Mouse (Mus musculus): ENCODE measurements at regions not wholly inside any gene's neighbourhood (a gene's known extent, or its start where the extent isn't known, plus 50 kb on each side); places are given as distances from the start of the nearest gene placed in this dataset.
"Not testable (repeated sequence)": the region's sequence is repeated elsewhere in the genome, so short reads cannot be mapped to it uniquely, and the experiment has no call there.

DNA sequence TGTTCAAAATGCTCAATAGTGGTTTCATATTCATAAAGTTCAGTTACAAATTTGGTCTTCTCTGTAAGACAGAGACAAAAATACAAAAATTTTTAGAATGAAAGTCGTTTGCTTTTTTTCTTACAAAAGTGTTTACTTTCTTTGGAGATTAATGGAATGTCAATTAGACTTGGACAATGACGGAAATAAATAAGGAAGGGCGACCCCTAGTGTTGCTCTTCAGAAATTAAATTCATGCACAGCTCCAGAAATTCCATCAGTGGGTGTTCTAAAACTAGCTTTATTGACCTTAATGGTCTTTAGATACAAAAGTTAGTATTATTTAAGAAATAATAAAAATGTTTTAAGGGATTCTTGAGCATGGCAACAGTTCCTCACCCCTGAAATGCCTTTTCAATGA is 141.8 kb upstream of the Lama2 start:
- DNase-seq (ENCODE audit: low spot score) = peak; percentile 8

DNA sequence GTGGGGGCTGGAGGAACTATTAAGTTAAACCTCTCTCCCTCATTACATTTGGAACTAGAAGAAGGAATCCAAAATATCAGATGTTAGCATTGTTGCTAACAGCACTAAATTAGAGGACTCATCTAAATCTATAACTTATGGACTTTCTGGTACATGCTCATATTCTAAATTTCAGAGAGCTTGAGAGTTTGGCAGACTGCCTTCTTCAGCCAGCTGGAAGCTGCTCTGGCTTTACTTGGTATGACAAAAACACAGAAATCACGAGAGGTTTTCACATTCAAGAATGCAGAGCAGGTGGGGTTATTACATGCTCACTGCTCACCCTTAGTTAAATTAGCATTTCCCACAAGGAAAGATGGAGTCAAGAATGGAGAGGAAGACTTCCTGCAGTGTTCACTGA is 182.8 kb upstream of the Lama2 start:
- peak; percentile 21 for DNase-seq (ENCODE audit: low spot score)

DNA sequence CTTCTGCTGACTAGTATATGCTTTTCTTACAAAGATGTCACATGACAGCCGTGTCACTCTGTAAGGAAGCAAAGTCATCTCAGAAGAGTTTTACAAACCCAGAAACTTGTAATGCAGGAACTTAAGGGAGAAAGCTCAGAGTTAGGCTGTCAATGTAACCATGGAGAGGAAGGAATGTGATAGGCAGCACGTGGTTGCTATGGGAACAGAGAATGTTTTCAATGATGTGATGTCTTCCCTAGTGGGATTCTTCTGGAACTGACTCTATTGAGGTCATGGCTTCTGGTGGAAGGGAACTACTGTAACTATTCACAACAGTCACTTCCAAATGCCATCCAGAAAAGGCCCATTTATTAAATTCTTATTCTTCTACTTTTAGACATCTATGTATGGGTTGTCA is 190.0 kb upstream of the Lama2 start:
- DNase-seq (ENCODE audit: low spot score) = no peak

DNA sequence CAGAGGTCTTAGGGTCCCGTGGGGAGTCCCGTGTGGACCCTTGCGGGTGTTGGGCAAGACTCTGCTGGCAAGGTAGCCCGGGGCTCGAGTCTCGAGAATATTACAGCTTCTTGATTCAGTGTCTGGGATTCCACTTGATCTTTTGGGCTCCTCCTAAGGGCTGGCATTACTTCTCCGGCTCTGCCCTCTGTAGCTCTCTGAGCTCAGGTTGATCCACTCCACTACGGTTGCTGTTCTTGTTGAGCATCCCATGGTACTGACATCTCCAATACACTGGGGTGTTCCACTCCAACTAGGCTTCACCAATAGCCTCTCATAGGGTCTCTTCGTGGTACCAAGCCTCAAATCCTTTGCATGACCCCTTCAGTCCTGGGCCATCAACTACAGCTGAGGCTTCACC is 206.1 kb upstream of the Lama2 start:
- DNase-seq (ENCODE audit: low spot score) = not testable (repeated sequence)

DNA sequence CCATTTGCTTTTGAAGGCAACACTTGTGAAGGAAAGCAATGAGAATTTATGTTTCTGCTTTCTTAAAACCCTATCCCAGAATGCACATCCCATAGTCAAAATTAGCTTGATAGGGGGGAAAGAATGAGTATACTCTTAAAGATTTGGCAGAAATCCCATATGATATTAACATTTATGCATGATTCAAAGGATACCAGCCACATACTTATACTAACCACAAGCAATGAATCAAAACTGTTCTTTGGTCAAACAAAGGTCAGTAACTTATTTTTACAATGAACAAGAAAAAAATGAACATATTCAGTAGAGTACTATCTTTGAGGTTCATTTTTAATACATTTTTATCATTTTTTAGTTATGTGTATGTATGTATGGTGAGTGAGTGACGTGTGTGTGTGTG is 208.8 kb upstream of the Lama2 start:
- DNase-seq (ENCODE audit: low spot score) = no peak

DNA sequence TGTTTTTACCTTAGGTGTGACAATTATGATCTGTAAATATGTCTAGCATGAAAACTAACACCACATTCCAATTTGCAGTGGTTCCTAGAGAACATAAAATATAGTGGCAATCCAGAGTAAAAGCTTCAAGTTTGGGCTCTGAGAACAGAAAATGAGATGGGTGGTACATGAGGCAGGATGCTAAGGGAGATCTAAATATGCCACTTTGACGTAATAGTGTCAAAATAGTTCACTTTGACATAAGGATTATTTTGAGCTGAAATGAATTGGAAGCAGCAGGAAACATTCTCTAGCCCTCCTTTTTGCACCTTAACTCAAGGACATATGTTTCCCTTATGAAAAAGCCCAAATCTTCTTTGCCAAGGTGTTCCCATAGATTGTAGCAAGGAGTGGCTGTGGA is 219.1 kb upstream of the Lama2 start:
- no peak for DNase-seq (ENCODE audit: low spot score)

DNA sequence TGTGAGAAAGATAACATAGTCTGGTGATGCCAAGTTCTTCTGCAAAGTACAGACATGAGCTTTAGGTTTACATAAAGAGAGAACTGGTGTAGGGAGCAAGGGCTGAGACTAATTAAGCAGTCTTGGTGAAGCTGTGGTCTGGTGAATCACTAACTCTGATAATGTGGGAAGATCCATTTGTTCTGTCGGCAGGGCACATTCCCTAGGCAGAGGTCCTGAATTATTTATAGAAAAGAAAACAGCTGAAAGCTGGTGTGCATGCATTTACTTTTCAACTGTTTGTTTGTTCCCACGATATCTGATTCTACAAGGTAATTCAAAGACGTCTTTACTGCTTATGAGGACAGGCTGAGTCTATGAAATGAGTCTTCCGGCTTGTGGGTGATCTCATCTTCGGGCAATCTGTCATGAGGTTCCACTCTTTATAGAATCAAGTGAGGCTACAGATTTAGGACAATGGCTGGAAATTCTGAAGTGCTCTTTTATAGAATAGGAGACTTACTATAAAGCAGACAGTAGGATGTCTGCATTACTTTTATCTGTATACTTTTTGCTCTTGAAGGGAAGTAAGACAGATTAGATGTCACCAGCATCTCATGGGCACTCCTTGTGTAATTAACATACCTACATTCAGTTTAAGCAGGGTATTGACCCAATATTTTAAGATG is 221.6 kb upstream of the Lama2 start:
- DNase-seq (ENCODE audit: low spot score) = no peak

DNA sequence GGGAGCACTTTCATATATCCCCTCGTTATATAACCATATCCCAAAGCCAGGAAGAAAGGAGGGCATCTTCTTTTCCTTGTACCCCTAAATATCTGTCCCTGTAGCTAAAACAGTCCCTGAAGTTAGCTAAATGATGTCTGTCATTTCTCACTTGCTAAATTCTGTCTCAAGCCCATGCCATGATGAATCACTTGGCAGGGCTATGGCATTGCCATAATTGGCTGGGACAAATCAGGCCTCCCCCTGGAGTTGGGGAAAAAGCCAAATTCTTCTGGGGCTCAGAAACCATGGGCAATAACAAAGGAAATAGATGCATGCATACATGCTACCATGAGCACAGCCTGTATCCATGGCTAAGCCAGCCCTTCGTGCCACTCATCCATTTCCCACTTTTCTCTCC is 223.5 kb upstream of the Lama2 start:
- no peak for DNase-seq (ENCODE audit: low spot score)

DNA sequence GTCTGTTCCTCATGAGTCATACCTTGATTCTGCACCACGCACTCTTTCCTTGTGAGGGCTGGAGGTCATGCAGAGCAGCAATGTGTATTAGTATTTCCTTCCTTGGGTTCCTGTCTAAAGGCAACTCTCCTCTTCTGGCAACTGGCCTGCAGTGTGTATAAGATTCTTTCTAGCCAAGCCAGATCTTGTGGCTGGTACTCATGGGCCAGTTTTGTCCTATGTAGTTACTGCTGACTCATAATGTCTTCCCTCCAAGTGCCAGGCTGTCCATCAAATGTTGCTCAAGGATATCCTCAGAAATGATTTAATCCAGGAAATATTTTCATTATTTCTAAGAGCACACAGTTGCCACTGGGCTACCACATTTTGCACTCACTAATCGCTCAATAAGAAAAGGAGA is 211.0 kb upstream of the Ptprk start:
- DNase-seq (ENCODE audit: low spot score) = no peak

DNA sequence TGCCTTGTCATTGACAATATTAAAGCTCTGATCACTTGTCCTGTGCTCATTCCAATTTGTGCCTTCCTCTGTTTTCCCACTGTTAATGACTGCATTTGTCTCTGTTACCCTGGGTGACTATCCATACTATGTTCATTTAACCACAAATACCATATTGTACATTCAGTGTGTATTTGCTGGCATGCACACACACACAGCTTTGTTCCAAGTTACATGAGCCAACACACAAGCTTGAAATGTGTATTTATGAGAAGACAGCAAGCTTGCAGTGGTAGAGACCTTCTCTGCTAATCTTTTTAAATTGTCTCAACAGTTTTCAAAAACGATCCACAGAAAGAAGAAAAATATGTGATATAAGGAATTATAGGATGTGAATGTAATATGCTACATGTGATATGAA is 193.8 kb upstream of the Ptprk start:
- no peak for DNase-seq (ENCODE audit: low spot score)

DNA sequence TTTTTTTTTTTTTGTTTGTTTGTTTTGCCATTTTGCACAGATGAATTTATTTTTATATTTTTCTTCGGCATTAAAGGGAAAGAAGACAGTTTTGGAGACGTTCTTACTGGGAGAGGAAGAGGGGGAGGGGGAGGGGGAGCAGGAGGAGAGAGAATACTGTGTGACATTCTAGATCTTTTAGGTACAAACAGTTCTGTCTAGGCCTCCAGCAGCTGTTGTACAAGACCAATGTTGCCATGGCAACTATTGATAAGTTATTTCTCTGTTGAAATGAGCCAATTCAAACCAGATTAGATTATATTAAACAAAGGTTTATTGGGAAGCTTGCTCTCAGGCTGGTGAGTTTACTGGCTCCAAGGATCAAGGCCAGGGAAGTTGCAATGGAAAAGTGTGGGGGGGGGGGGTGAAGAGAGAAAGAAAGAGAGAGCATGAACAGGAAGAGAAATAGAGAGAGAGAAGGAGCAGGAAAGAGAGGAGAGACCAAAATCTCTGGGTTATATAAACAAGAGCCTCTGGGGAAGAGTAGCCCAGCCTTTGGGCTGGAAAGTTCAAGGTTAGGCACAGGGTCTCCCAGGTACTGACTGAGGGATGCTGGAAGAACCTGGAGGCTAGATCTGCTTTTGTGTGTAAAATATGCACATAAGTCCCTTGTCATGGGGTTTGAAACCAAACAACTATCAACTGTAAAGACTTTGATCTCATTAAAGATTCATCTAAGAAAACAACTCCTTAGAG is 182.7 kb upstream of the Ptprk start:
- peak; percentile 20 for DNase-seq (ENCODE audit: low spot score)

DNA sequence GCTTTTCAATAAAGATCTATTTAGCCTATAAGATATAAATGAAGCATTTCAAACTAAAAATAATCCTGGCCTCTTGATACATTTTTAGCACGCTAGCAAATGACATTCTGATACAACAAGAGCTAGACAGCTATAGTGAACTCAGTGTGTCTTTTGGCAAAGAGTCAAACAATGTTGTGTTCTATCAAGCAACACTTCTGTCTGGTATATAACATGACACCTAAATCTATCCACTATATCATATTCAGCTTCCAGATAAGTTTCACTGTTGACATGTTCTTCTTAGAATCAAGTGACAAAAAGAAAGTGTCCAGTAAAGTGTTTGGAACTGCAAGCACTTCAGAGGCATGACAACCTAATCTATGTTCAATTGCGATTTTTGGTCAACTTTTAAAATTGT is 158.2 kb upstream of the Ptprk start:
- no peak for DNase-seq (ENCODE audit: low spot score)

DNA sequence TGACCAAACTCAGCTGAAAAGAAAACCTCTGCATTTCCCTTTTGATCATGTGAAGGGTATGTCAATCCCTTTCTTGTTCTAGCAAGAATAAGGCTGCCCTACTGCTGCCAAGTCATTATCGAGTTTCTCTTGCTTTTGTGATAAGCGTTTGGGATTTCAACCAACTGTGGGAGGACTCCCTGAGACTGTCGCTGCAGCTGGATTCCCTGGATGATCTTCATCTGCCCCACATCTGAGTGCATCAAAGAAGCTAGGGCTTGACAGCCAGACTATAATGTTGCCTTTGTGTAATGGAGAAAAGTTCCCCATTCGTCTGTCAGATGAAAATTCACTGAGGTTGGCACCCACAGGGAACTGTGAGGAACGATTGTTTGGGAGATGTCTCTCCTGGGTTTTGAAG is 147.4 kb upstream of the Ptprk start:
- no peak for DNase-seq (ENCODE audit: low spot score)

DNA sequence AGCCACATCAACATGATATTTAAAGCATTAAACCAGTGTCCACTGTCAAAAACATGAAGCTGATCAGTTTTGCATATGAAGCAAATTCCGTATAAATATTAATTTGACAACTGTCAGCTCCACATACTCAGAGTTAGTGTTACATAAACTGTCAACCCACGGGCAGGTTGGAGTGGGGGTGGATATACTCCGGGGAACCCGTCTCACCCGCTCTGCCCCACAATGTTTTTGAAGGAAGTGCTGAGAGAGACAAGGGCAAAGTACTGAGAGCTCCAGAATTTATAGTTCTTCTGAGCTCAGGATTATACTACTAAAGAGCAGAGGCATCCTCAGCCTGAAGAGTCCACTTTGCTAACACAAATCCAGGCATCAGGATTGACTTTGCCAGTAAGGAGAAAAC is 132.5 kb upstream of the Ptprk start:
- DNase-seq (ENCODE audit: low spot score) = peak; percentile 5

DNA sequence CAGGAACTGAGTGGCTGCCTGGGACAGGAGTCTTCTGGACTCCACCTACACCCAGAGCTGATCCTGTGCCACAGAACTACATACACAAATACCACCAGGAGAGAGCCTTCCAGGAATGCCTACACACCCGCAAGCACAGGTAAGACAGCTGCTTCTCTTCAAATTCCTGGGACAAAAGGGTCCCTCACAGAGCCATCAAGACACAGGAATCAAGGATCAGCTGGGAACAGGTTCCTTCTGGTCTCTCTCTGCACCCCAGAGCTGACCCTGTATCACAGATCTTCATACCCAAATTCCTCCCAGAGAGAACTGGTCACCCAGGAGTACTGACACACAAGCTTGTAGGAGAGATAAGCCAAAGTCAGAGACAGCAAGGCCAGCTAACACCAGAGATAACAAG is 125.5 kb upstream of the Ptprk start:
- no peak for DNase-seq (ENCODE audit: low spot score)

DNA sequence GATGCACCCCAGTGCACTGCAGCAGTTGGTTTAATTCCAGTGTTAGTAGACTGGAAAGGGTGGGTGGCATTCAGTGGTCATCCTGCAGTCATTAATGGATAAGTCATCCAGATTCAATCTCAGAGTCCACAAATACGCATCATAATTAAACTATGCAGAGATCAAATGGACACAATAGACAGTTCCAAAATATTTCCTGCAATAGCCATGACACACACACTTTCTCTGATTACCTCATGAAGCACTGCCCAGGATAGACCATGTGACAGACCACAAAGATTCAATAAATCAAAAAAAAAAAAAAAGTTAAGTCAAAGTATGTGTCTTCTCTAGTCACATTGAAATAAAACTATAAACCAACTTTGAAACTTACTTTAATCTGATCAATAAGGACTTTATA is 106.4 kb upstream of the Ptprk start:
- no peak for DNase-seq (ENCODE audit: low spot score)

DNA sequence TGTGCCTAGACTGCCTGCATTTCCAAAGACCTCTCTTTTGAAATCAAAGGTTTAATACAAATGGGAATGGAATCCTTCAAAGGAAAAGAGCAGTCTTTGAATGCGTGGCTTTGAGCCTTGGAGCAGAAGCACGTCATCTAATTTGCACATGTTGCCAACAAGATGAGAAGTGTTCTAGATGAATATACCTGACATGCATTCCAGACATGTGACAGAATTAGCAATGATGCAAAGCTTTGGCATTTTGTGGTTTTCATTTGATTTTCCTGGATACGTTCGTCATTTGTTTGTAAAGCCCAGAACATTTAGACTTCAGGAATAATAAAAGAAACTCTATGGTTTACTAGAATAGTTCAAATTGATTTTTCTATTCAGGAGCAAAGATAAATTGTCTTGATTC is 90.6 kb upstream of the Ptprk start:
- no peak for DNase-seq (ENCODE audit: low spot score)

DNA sequence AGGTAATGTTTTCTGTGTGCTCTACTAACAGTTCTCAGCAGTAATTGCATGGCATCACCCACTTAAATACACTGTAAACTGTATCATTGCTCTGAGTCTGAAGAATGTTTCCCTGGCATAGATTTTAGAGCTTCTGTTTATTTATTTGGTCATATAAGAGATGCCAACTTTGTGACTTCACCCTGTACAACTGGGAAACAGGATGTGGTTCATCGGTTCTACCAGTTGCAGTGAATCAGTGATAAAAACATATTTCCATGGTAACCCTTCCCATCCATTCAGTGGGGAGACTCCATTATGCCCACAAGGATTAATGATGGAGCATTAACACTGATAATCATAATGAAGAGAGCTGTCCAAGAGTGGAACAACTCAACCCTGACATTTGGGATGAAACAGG is 89.6 kb upstream of the Ptprk start:
- no peak for DNase-seq (ENCODE audit: low spot score)

DNA sequence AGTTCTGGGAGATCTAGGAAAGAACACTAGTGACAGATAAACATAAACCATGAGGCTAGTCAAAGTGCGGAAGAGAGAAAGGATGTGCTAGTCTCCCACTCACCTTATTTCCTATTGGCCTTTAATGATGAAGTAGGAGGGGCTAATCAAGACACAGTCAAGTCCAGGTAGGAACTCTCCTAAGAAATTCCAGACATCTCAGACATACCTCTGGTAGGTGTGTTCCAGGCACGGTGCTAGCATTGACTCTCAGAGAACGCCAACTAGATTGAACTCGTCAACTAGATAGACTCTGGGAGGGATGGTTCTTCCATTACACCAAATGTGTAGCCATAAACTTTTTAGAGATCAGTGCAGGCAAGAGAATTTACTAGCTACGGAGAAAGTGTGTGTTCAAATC is 87.6 kb upstream of the Ptprk start:
- DNase-seq (ENCODE audit: low spot score) = no peak

DNA sequence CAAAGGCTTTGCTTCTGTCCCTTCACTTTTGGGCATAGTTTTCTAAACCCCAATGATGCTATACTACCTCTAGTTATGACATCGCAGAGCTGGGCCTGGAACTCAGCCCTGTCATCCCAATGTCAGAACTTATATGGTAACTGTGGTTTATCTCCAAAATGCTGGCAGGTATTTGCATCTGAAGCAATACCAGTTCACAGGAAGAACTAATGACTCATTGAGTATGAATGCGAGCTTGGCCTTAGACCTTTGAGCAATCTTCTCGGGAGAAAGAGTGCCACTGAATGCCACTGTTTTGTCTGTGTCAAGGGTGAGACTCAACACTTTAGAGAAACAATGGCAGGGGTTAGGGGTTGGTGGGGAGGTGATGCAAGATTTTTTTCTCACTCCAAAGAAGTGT is 86.6 kb upstream of the Ptprk start:
- no peak for DNase-seq (ENCODE audit: low spot score)

DNA sequence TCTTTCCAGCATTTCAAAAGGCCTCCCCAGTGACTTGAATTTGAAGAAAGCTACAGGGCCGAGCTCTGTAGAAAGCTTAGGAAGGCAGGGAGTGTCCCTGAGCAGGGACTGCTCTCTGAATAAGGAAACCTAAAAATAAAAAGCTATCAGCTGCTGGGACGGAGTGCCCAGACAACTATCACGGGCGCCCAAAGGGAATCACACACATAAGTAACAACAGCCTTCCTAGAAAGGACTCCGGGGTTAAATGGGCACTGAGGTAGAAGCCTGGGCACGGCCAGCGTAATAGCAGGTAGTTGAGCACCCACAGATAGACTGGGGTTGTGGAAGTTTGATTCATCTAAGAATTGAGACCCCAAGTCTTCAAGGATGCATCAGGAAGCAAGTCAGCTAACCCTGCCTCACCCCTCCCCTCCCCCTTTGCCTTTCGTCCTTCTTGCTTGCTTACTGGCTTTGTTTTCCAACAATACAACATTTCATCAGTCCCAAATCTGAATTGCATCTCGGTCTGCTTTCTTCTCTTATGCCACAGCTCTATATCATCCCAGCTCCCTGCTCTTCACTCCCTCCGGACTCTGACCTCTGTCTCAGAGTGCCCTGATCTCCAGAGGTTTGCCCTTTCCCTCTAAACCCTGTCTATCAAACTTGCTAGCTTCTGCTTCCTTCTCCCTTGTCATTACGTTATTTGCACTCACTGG is 84.1 kb upstream of the Ptprk start:
- DNase-seq (ENCODE audit: low spot score) = no peak

DNA sequence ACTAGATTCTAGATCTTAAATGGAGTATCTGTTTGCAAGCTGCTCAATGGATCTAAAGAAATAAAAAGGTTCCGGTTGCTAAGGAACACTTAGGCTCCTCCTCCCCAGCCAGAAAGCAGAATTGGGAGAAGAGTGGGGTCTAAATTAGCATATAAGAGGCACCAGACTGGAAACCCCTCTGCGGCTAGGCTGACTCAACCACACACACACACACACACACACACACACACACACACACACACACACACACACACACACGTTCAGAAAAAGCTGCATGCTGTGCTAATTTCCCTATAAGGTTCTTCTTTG is 83.6 kb upstream of the Ptprk start:
- DNase-seq (ENCODE audit: low spot score) = no peak

DNA sequence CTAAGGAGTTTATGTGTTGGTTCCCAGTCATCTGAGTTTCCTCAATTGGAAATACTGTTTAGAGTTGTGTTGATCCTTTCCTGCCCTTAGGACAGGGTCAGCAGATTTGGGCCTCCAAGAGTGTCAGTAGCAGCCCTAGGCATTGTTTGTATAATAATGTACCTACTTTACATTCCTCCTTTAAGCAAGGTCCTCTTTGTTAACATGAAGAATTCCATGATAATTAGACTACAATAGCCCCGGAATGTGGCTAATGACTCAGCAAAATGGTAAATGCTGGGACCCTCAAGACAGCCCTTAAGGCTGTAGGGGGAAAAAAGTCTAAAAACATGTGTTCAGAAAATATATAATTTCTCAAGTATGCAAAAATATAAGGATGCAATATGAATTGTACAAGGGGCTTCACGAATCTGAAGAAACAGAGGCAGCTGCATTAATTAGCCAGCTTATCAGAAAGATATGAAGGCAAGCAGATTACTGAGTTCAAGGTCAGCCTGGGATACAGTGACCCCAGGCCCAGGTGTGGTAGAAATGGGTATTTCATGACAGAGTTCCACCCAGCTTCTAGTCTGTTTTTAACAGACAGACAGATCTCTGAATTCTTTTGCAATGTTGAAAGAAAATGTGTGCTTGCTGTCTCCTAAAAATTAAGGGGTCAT is 80.1 kb upstream of the Ptprk start:
- DNase-seq (ENCODE audit: low spot score) = no peak
